Mouse (Mus musculus): ENCODE measurements around the gene St13. TPM values are rescaled to one million over a fixed set of nuclear protein-coding genes. Genes with fewer than 3 reads are reported as not detected.

The St13 gene
- polyA plus RNA-seq, 1 experiment from 2014 or later = 185 TPM

Other genes with a start within 250 kb of the St13 start
- gene Mrtfa, start 209.3 kb downstream of the St13 start, polyA plus RNA-seq (2015; fragmentation: Nextera tagmentation; extraction: Ambion mirVana) = 26.9 and 27.9 TPM in 2 replicates
- gene Mchr1, start 164.6 kb downstream of the St13 start, polyA plus RNA-seq (2015; fragmentation: Nextera tagmentation; extraction: Ambion mirVana) = 5.0 and 5.2 TPM in 2 replicates
- 129 and 134 TPM in 2 replicates for gene Slc25a17, start 39.3 kb downstream of the St13 start, polyA plus RNA-seq (2015; fragmentation: Nextera tagmentation; extraction: Ambion mirVana)
- gene Xpnpep3, start 61 bp upstream of the St13 start, polyA plus RNA-seq (2015; fragmentation: Nextera tagmentation; extraction: Ambion mirVana) = 8.1 and 10.9 TPM in 2 replicates
- 1.9 and 2.3 TPM in 2 replicates for gene Dnajb7, start 8.2 kb upstream of the St13 start, polyA plus RNA-seq (2015; fragmentation: Nextera tagmentation; extraction: Ambion mirVana)
- gene Rbx1, start 66.2 kb upstream of the St13 start, polyA plus RNA-seq (2015; fragmentation: Nextera tagmentation; extraction: Ambion mirVana) = 407 and 418 TPM in 2 replicates
- gene Ep300, start 185.3 kb upstream of the St13 start, polyA plus RNA-seq (2015; fragmentation: Nextera tagmentation; extraction: Ambion mirVana) = 20.0 and 23.6 TPM in 2 replicates

Data from neural tube, embryonic 15.5 days (tissue).